Mouse (Mus musculus): ENCODE measurements around the gene Borcs5. TPM values are rescaled to one million over a fixed set of nuclear protein-coding genes. Genes with fewer than 3 reads are reported as not detected.
A peak's percentile ranks its signal among the peaks of the same experiment; 100 is the strongest.

The Borcs5 gene
- 26.4 and 28.3 TPM in 2 replicates for polyA plus RNA-seq (2014; fragmentation: Nextera tagmentation; extraction: Ambion mirVana)

- WGBS: 87% methylated on average over 3 of the region's 3 CpGs
- Histone ChIP-seq H3K4me2 (no peak within 1 kb of the TSS), H3K9me3 (ENCODE audit: control insufficient read depth, low read length) (no peaks in the 10 kb centered on the region), H3K27ac (ENCODE audit: low read depth, low read length) (no peak within 1 kb of the TSS), H3K4me3 (ENCODE audit: low read depth, low read length) (no peak within 1 kb of the TSS), H3K4me1 (ENCODE audit: control insufficient read depth, insufficient read depth, low read length) (peaks cover 2% of the 10 kb centered on the region; the same call in 1 of the 2 replicates), H3K36me3 (ENCODE audit: control insufficient read depth, insufficient read depth, low read length) (no peaks in the 10 kb centered on the region), H3K9ac (ENCODE audit: low read length) (no peak within 1 kb of the TSS), H3K27me3 (ENCODE audit: control insufficient read depth, insufficient read depth, low read length) (no peaks in the 10 kb centered on the region)
- DNase-seq (ENCODE audit: low spot score, missing footprints) (peak; percentile 10), ATAC-seq (ENCODE audit: low FRiP score) (no peak)
Measured at GRCm38 (mm10) chr6:134639210-134639609, at the start of gene Borcs5. TSS of gene Borcs5 (plus strand) at chr6:134639510.

GRCm38 (mm10) chr6:134591614-134592013 is 47.7 kb upstream of the Borcs5 start:
- Histone ChIP-seq H3K4me2 (no peak overlapping the region), H3K9ac (ENCODE audit: low read length) (no peak overlapping the region), H3K36me3 (ENCODE audit: control insufficient read depth, insufficient read depth, low read length) (no peaks in the 10 kb centered on the region), H3K9me3 (ENCODE audit: control insufficient read depth, low read length) (no peaks in the 10 kb centered on the region), H3K4me3 (ENCODE audit: low read depth, low read length) (no peak overlapping the region), H3K27ac (ENCODE audit: low read depth, low read length) (no peak overlapping the region), H3K27me3 (ENCODE audit: control insufficient read depth, insufficient read depth, low read length) (no peaks in the 10 kb centered on the region), H3K4me1 (ENCODE audit: control insufficient read depth, insufficient read depth, low read length) (no peaks in the 10 kb centered on the region)
- DNase-seq (ENCODE audit: low spot score, missing footprints) (peak; percentile 49), ATAC-seq (ENCODE audit: low FRiP score) (no peak)
- WGBS: 85% methylated on average over 2 of the region's 2 CpGs

- Histone ChIP-seq H3K36me3 (ENCODE audit: control insufficient read depth, insufficient read depth, low read length) (no peaks in the 10 kb centered on the region), H3K4me2 (no peak overlapping the region), H3K4me3 (ENCODE audit: low read depth, low read length) (no peak overlapping the region), H3K27ac (ENCODE audit: low read depth, low read length) (no peak overlapping the region), H3K9ac (ENCODE audit: low read length) (no peak overlapping the region), H3K9me3 (ENCODE audit: control insufficient read depth, low read length) (no peaks in the 10 kb centered on the region), H3K4me1 (ENCODE audit: control insufficient read depth, insufficient read depth, low read length) (no peaks in the 10 kb centered on the region), H3K27me3 (ENCODE audit: control insufficient read depth, insufficient read depth, low read length) (no peaks in the 10 kb centered on the region)
- WGBS: 91% methylated on average over 21 of the region's 21 CpGs
- DNase-seq (ENCODE audit: low spot score, missing footprints): peak; percentile 77
- ATAC-seq (ENCODE audit: low FRiP score): no peak
Measured at GRCm38 (mm10) chr6:134594569-134595442, 44.5 kb upstream of the Borcs5 start.

GRCm38 (mm10) chr6:134597651-134598229 is 41.6 kb upstream of the Borcs5 start:
- no peak overlapping the region for H3K4me3 ChIP-seq (ENCODE audit: low read depth, low read length)
- no peaks in the 10 kb centered on the region for H3K9me3 ChIP-seq (ENCODE audit: control insufficient read depth, low read length)
- 92% methylated on average over 6 of the region's 6 CpGs for WGBS
- no peak overlapping the region for H3K4me2 ChIP-seq
- DNase-seq (ENCODE audit: low spot score, missing footprints) (no peak), ATAC-seq (ENCODE audit: low FRiP score) (no peak)
- no peak overlapping the region for H3K27ac ChIP-seq (ENCODE audit: low read depth, low read length)
- no peaks in the 10 kb centered on the region for H3K4me1 ChIP-seq (ENCODE audit: control insufficient read depth, insufficient read depth, low read length)
- no peaks in the 10 kb centered on the region for H3K36me3 ChIP-seq (ENCODE audit: control insufficient read depth, insufficient read depth, low read length)
- H3K27me3 ChIP-seq (ENCODE audit: control insufficient read depth, insufficient read depth, low read length): no peaks in the 10 kb centered on the region
- no peak overlapping the region for H3K9ac ChIP-seq (ENCODE audit: low read length)

- Histone ChIP-seq H3K9ac (ENCODE audit: low read length) (no peak overlapping the region), H3K4me1 (ENCODE audit: control insufficient read depth, insufficient read depth, low read length) (no peaks in the 10 kb centered on the region), H3K4me2 (no peak overlapping the region), H3K4me3 (ENCODE audit: low read depth, low read length) (no peak overlapping the region), H3K27ac (ENCODE audit: low read depth, low read length) (no peak overlapping the region), H3K27me3 (ENCODE audit: control insufficient read depth, insufficient read depth, low read length) (no peaks in the 10 kb centered on the region), H3K9me3 (ENCODE audit: control insufficient read depth, low read length) (no peaks in the 10 kb centered on the region), H3K36me3 (ENCODE audit: control insufficient read depth, insufficient read depth, low read length) (no peaks in the 10 kb centered on the region)
- ATAC-seq (ENCODE audit: low FRiP score) (no peak), DNase-seq (ENCODE audit: low spot score, missing footprints) (no peak)
- 90% methylated on average over 1 of the region's 1 CpGs for WGBS
Measured at GRCm38 (mm10) chr6:134599239-134599638, 40.1 kb upstream of the Borcs5 start.

GRCm38 (mm10) chr6:134601130-134601529 is 38.2 kb upstream of the Borcs5 start:
- H3K9ac ChIP-seq (ENCODE audit: low read length): no peak overlapping the region
- no peak overlapping the region for H3K4me2 ChIP-seq
- WGBS: 66% methylated on average over 7 of the region's 7 CpGs
- no peaks in the 10 kb centered on the region for H3K4me1 ChIP-seq (ENCODE audit: control insufficient read depth, insufficient read depth, low read length)
- H3K9me3 ChIP-seq (ENCODE audit: control insufficient read depth, low read length): no peaks in the 10 kb centered on the region
- ATAC-seq (ENCODE audit: low FRiP score): no peak
- H3K36me3 ChIP-seq (ENCODE audit: control insufficient read depth, insufficient read depth, low read length): no peaks in the 10 kb centered on the region
- H3K27ac ChIP-seq (ENCODE audit: low read depth, low read length): no peak overlapping the region
- no peaks in the 10 kb centered on the region for H3K27me3 ChIP-seq (ENCODE audit: control insufficient read depth, insufficient read depth, low read length)
- H3K4me3 ChIP-seq (ENCODE audit: low read depth, low read length): no peak overlapping the region
- no peak for DNase-seq (ENCODE audit: low spot score, missing footprints)

- ATAC-seq (ENCODE audit: low FRiP score) (no peak), DNase-seq (ENCODE audit: low spot score, missing footprints) (no peak)
- H3K9me3 ChIP-seq (ENCODE audit: control insufficient read depth, low read length): no peaks in the 10 kb centered on the region
- 61% methylated on average over 3 of the region's 3 CpGs for WGBS
- H3K4me1 ChIP-seq (ENCODE audit: control insufficient read depth, insufficient read depth, low read length): no peaks in the 10 kb centered on the region
- H3K4me2 ChIP-seq: no peak overlapping the region
- no peaks in the 10 kb centered on the region for H3K27me3 ChIP-seq (ENCODE audit: control insufficient read depth, insufficient read depth, low read length)
- no peak overlapping the region for H3K27ac ChIP-seq (ENCODE audit: low read depth, low read length)
- no peaks in the 10 kb centered on the region for H3K36me3 ChIP-seq (ENCODE audit: control insufficient read depth, insufficient read depth, low read length)
- H3K4me3 ChIP-seq (ENCODE audit: low read depth, low read length): no peak overlapping the region
- H3K9ac ChIP-seq (ENCODE audit: low read length): no peak overlapping the region
Measured at GRCm38 (mm10) chr6:134601766-134602165, 37.5 kb upstream of the Borcs5 start.

GRCm38 (mm10) chr6:134602371-134603003 is 36.8 kb upstream of the Borcs5 start:
- H3K9ac ChIP-seq (ENCODE audit: low read length): no peak overlapping the region
- no peaks in the 10 kb centered on the region for H3K27me3 ChIP-seq (ENCODE audit: control insufficient read depth, insufficient read depth, low read length)
- WGBS: 64% methylated on average over 10 of the region's 10 CpGs
- ATAC-seq (ENCODE audit: low FRiP score) (no peak), DNase-seq (ENCODE audit: low spot score, missing footprints) (no peak)
- H3K4me3 ChIP-seq (ENCODE audit: low read depth, low read length): no peak overlapping the region
- H3K36me3 ChIP-seq (ENCODE audit: control insufficient read depth, insufficient read depth, low read length): no peaks in the 10 kb centered on the region
- H3K4me1 ChIP-seq (ENCODE audit: control insufficient read depth, insufficient read depth, low read length): no peaks in the 10 kb centered on the region
- no peak overlapping the region for H3K27ac ChIP-seq (ENCODE audit: low read depth, low read length)
- no peaks in the 10 kb centered on the region for H3K9me3 ChIP-seq (ENCODE audit: control insufficient read depth, low read length)
- H3K4me2 ChIP-seq: no peak overlapping the region

- no peak overlapping the region for H3K27ac ChIP-seq (ENCODE audit: low read depth, low read length)
- DNase-seq (ENCODE audit: low spot score, missing footprints): no peak
- 92% methylated on average over 3 of the region's 3 CpGs for WGBS
Measured at GRCm38 (mm10) chr6:134605196-134605595, 34.1 kb upstream of the Borcs5 start.

More at GRCm38 (mm10) chr6:134605196-134605595, 34.1 kb upstream of the Borcs5 start:
- Histone ChIP-seq H3K4me1 (ENCODE audit: control insufficient read depth, insufficient read depth, low read length) (no peaks in the 10 kb centered on the region), H3K9ac (ENCODE audit: low read length) (no peak overlapping the region), H3K4me3 (ENCODE audit: low read depth, low read length) (no peak overlapping the region), H3K36me3 (ENCODE audit: control insufficient read depth, insufficient read depth, low read length) (no peaks in the 10 kb centered on the region), H3K9me3 (ENCODE audit: control insufficient read depth, low read length) (no peaks in the 10 kb centered on the region), H3K27me3 (ENCODE audit: control insufficient read depth, insufficient read depth, low read length) (no peaks in the 10 kb centered on the region), H3K4me2 (no peak overlapping the region)
- no peak for ATAC-seq (ENCODE audit: low FRiP score)

Measured in midbrain, embryonic 11.5 days (tissue).